Mouse (Mus musculus) hindbrain, embryonic 11.5 days (tissue): ENCODE data around the gene Zc3h18. TPM values are rescaled to one million over a fixed set of nuclear protein-coding genes. Genes with fewer than 3 reads are reported as not detected.

Experiments
- ATAC-seq: fragments of 200-750 bp; cut with Nextera tagmentation; 2 replicates; pipeline ENCODE4 v1.8.0; 2017; ENCODE audit warnings: mild to moderate bottlenecking, moderate TSS enrichment, moderate library complexity; ENCODE audit not compliant: low FRiP score
- DNase-seq: peaks from one replicate; pipeline ENCODE4 v3.0.0-alpha.2; 2015; ENCODE audit warnings: low spot score
- H3K27ac ChIP-seq: fragments of 300-500 bp; sonication (generic); 2 replicates; pipeline ENCODE4 v1.5.1; 2014; ENCODE audit warnings: mild to moderate bottlenecking, low read depth, low read length
- H3K27me3 ChIP-seq: fragments of 300-500 bp; sonication (generic); 2 replicates; pipeline ENCODE4 v1.6.1; 2014; ENCODE audit warnings: mild to moderate bottlenecking, low read length, moderate library complexity, mixed read lengths; ENCODE audit not compliant: control insufficient read depth, insufficient read depth
- H3K36me3 ChIP-seq: fragments of 300-500 bp; sonication (generic); 2 replicates; pipeline ENCODE4 v1.6.1; 2014; ENCODE audit warnings: mild to moderate bottlenecking, low read length, moderate library complexity, mixed read lengths; ENCODE audit not compliant: control insufficient read depth, insufficient read depth
- H3K4me1 ChIP-seq: fragments of 300-500 bp; sonication (generic); replicated peaks from 2 replicates; pipeline ENCODE4 v1.6.1; 2014; ENCODE audit warnings: low read length, mixed read lengths; ENCODE audit not compliant: control insufficient read depth, insufficient read depth
- H3K4me2 ChIP-seq: fragments of 300-500 bp; sonication (generic); replicated peaks from 2 replicates; pipeline ENCODE4 v1.6.1; 2014; ENCODE audit warnings: mild to moderate bottlenecking, low read depth, low read length
- H3K4me3 ChIP-seq: fragments of 300-500 bp; sonication (generic); 2 replicates; pipeline ENCODE4 v1.5.1; 2014; ENCODE audit warnings: low read depth, low read length
- H3K9ac ChIP-seq: fragments of 300-500 bp; sonication (generic); 2 replicates; pipeline ENCODE4 v1.6.1; 2014; ENCODE audit warnings: low read depth, low read length
- H3K9me3 ChIP-seq: fragments of 300-500 bp; sonication (generic); 2 replicates; pipeline ENCODE4 v1.6.1; 2016; ENCODE audit warnings: low read length; ENCODE audit not compliant: control insufficient read depth
- WGBS: fragments of 180-500 bp; shearing (Covaris S2); extraction: QIAGEN DNeasy Blood & Tissue Kit; methylation state at CpG from one replicate; pipeline ENCODE4 v1.1.7; 2014; 5-methylcytosine and 5-hydroxymethylcytosine counted together
- polyA plus RNA-seq: library from polyadenylated mRNA; unstranded; fragments of >200 nt; fragmentation: Nextera tagmentation; extraction: Ambion mirVana; gene quantifications from 2 replicates; pipeline ENCODE4 v1.2.1, GENCODE M21; 2014

The Zc3h18 gene
- 38.4 and 38.6 TPM in 2 replicates for polyA plus RNA-seq

- H3K4me2 ChIP-seq: peak within 1 kb of the TSS; percentile 38
- peak within 1 kb of the TSS; percentile 78 for H3K9ac ChIP-seq
- ATAC-seq (peak; percentile 92), DNase-seq (peak; percentile 100)
- no peaks in the 10 kb centered on the region for H3K9me3 ChIP-seq
- peak within 1 kb of the TSS; percentile 77 for H3K4me3 ChIP-seq
- WGBS: under 1% methylated on average over 92 of the region's 107 CpGs
- no peaks in the 10 kb centered on the region; the same call in 1 of the 2 replicates for H3K4me1 ChIP-seq
- no peaks in the 10 kb centered on the region for H3K27me3 ChIP-seq
- 0 out of 2 replicates have a peak, but pooled peaks cover 5% of the 10 kb centered on the region for H3K36me3 ChIP-seq
- peak within 1 kb of the TSS; percentile 73 for H3K27ac ChIP-seq
Measured at GRCm38 (mm10) chr8:122376365-122377231, at the start of gene Zc3h18. Zc3h18 (plus strand) TSS chr8:122376609.

- H3K9me3 ChIP-seq: no peaks in the 10 kb centered on the region
- no peak overlapping the region for H3K4me3 ChIP-seq
- WGBS: 75% methylated on average over 8 of the region's 8 CpGs
- DNase-seq (no peak), ATAC-seq (no peak)
- H3K36me3 ChIP-seq: no peaks in the 10 kb centered on the region
- H3K4me2 ChIP-seq: no peak overlapping the region
- peak overlapping the region; percentile 17; the same call in 1 of the 2 replicates for H3K27ac ChIP-seq
- no peak overlapping the region for H3K9ac ChIP-seq
- H3K27me3 ChIP-seq: peaks cover 6% of the 10 kb centered on the region
- peaks cover 2% of the 10 kb centered on the region; the same call in 1 of the 2 replicates for H3K4me1 ChIP-seq
Measured at GRCm38 (mm10) chr8:122329072-122329471, 47.3 kb upstream of the Zc3h18 start.

- no peak overlapping the region for H3K9ac ChIP-seq
- H3K27me3 ChIP-seq: peaks cover 12% of the 10 kb centered on the region
- peak overlapping the region; percentile 17; the same call in 1 of the 2 replicates for H3K27ac ChIP-seq
- no peaks in the 10 kb centered on the region for H3K9me3 ChIP-seq
- peaks cover 2% of the 10 kb centered on the region; the same call in 1 of the 2 replicates for H3K4me1 ChIP-seq
- H3K4me2 ChIP-seq: no peak overlapping the region
- 73% methylated on average over 22 of the region's 22 CpGs for WGBS
- DNase-seq (no peak), ATAC-seq (peak; percentile 44; the same call in 1 of the 2 replicates)
- no peaks in the 10 kb centered on the region for H3K36me3 ChIP-seq
- no peak overlapping the region for H3K4me3 ChIP-seq
Measured at GRCm38 (mm10) chr8:122329553-122330239, 46.7 kb upstream of the Zc3h18 start.

GRCm38 (mm10) chr8:122330446-122331133 lies 45.8 kb upstream of the Zc3h18 start:
- no peak overlapping the region for H3K4me2 ChIP-seq

GRCm38 (mm10) chr8:122331134-122331523 lies 45.3 kb upstream of the Zc3h18 start:
- Histone ChIP-seq H3K4me3 (no peak overlapping the region), H3K36me3 (no peaks in the 10 kb centered on the region), H3K4me2 (no peak overlapping the region), H3K9ac (no peak overlapping the region), H3K27me3 (peaks cover 27% of the 10 kb centered on the region), H3K27ac (no peak overlapping the region), H3K9me3 (no peaks in the 10 kb centered on the region), H3K4me1 (peaks cover 4% of the 10 kb centered on the region; the same call in 1 of the 2 replicates)
- WGBS: 71% methylated on average over 3 of the region's 3 CpGs
- DNase-seq: no peak
- ATAC-seq: no peak

More at GRCm38 (mm10) chr8:122330446-122331133, 45.8 kb upstream of the Zc3h18 start:
- no peak for DNase-seq
- no peak overlapping the region for H3K4me3 ChIP-seq
- H3K27ac ChIP-seq: no peak overlapping the region
- H3K36me3 ChIP-seq: no peaks in the 10 kb centered on the region
- H3K9me3 ChIP-seq: no peaks in the 10 kb centered on the region
- WGBS: 78% methylated on average over 12 of the region's 12 CpGs
- no peak overlapping the region for H3K9ac ChIP-seq
- H3K4me1 ChIP-seq: peaks cover 2% of the 10 kb centered on the region; the same call in 1 of the 2 replicates
- ATAC-seq: no peak
- peaks cover 21% of the 10 kb centered on the region for H3K27me3 ChIP-seq

GRCm38 (mm10) chr8:122332753-122333506 lies 43.5 kb upstream of the Zc3h18 start:
- Histone ChIP-seq H3K4me3 (no peak overlapping the region), H3K4me1 (peaks cover 7% of the 10 kb centered on the region; the same call in 1 of the 2 replicates), H3K27ac (no peak overlapping the region), H3K4me2 (no peak overlapping the region), H3K27me3 (peaks cover 45% of the 10 kb centered on the region), H3K9me3 (no peaks in the 10 kb centered on the region), H3K36me3 (no peaks in the 10 kb centered on the region), H3K9ac (no peak overlapping the region)
- WGBS: 76% methylated on average over 6 of the region's 6 CpGs
- DNase-seq (peak; percentile 88), ATAC-seq (no peak)

GRCm38 (mm10) chr8:122333531-122333930 lies 42.9 kb upstream of the Zc3h18 start:
- no peak overlapping the region for H3K4me2 ChIP-seq
- 88% methylated on average over 7 of the region's 7 CpGs for WGBS
- H3K4me1 ChIP-seq: peaks cover 7% of the 10 kb centered on the region; the same call in 1 of the 2 replicates
- no peak overlapping the region for H3K9ac ChIP-seq
- ATAC-seq (no peak), DNase-seq (no peak)
- peaks cover 49% of the 10 kb centered on the region for H3K27me3 ChIP-seq
- no peak overlapping the region for H3K27ac ChIP-seq
- H3K4me3 ChIP-seq: no peak overlapping the region
- no peaks in the 10 kb centered on the region for H3K9me3 ChIP-seq
- H3K36me3 ChIP-seq: no peaks in the 10 kb centered on the region
